Mouse (Mus musculus) megakaryocyte, embryonic 14.5 days (primary cell): ENCODE measurements around the gene Pknox2.

ENCODE experiments used
- FLI1 ChIP-seq: IDR thresholded peaks from 2 replicates; pipeline ENCODE4 v1.6.1; 2012; ENCODE audit warnings: low read length, inconsistent platforms, mixed read lengths
- GATA1 ChIP-seq: IDR thresholded peaks from 3 replicates; pipeline ENCODE4 v1.6.1; 2012; ENCODE audit warnings: mixed read lengths, low read length, inconsistent platforms, borderline replicate concordance

DNA sequence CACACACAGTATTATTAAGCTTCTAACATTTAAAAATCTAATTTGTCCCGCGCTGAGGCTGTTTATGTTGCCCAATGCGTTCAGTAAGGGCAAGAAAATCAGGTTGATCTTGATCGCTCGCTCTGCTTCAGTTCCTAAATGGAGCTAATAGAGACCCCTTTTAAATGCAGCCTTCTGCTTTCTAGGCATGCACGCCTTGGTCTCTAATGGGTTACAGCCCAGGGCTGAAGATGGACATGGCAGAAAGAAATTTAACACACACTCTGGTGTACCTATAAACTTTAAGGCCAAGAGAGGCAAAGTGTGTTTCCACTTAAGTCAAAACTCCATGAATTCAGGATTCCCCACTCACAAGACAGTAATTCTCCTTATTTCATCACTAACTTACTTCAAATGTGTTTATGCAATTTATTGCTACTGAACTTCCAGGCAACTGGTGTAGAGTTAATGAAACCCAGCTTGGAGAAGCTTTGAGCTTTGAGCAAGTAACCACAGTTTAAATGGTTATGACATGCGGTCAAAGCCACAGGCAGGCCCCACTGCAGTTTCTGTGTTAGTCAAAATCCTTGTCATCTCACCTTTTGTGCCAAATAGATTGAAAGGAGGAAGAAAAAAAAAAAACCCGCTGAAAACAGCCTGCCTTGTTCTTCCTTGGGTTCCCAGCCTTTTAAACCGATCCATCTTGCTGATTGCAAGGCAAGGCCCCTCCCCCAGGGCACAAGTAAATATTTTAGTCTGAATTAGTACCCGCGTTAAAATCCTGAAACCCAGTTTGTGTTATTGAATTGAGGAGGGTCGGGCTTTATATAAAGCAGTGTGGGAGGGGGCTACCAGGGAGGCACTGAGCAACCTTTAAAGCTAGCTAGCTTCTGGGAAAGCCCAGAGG is 3.9 kb downstream of the Pknox2 start:
- TF ChIP-seq FLI1 (no peak), GATA1 (no peak)
